8 mouse cellular contexts compared by ENCODE assay signal in genomic region chr17:8525225-8525721, GRCm38 (mm10). TPM values are rescaled to one million over a fixed set of nuclear protein-coding genes. Genes with fewer than 3 reads are reported as not detected.
DNase-seq lines count a peak whose midpoint lies in the region; ATAC-seq and TF ChIP-seq lines count a peak whose summit lies in the region.

Gene Pde10a (plus strand): TSS chr17:8525372.

- no peak within 1 kb of the TSS for H3K27ac ChIP-seq in kidney, adult 2 months (ENCODE audit: insufficient read depth, low read depth, low read length)
- H3K27ac ChIP-seq in embryonic fibroblast, embryonic 13.5 days (ENCODE audit: insufficient read depth, low read length): peak within 1 kb of the TSS; percentile 0; the same call in 1 of the 2 replicates
- H3K27ac ChIP-seq in hindbrain, embryonic 10.5 days: peak within 1 kb of the TSS; percentile 86
- no peak within 1 kb of the TSS for H3K27ac ChIP-seq in neural tube, embryonic 11.5 days (ENCODE audit: low read depth, low read length)

- peaks cover 5% of the 10 kb centered on the region; the same call in 1 of the 2 replicates for H3K4me1 ChIP-seq in kidney, adult 2 months (ENCODE audit: control insufficient read depth, insufficient read depth, low read length)
- H3K4me1 ChIP-seq in embryonic fibroblast, embryonic 13.5 days (ENCODE audit: control insufficient read depth, insufficient read depth, low read length): peaks cover 3% of the 10 kb centered on the region; the same call in 1 of the 2 replicates
- H3K4me1 ChIP-seq in hindbrain, embryonic 10.5 days (replicated peaks): peaks cover 37% of the 10 kb centered on the region
- H3K4me1 ChIP-seq in neural tube, embryonic 11.5 days (ENCODE audit: control insufficient read depth, insufficient read depth, low read length): peaks cover 17% of the 10 kb centered on the region

- peak; percentile 30 for DNase-seq in kidney, adult 2 months
- DNase-seq in kidney, adult 11 months: no peak
- DNase-seq in adrenal gland, postnatal 25 days: no peak
- DNase-seq in hindbrain, embryonic 10.5 days (ENCODE audit: low spot score): peak; percentile 49
- peak; percentile 63 for DNase-seq in left cerebral cortex, postnatal 4 days
- DNase-seq in neural tube, embryonic 11.5 days (ENCODE audit: low spot score): peak; percentile 47
- no peak for DNase-seq in urinary bladder, postnatal 4 days (ENCODE audit: low spot score in 2 of 2)

- no peaks in the 10 kb centered on the region for H3K36me3 ChIP-seq in kidney, adult 2 months (ENCODE audit: control insufficient read depth, insufficient read depth, low read length)
- no peaks in the 10 kb centered on the region for H3K36me3 ChIP-seq in hindbrain, embryonic 10.5 days
- H3K36me3 ChIP-seq in neural tube, embryonic 11.5 days (ENCODE audit: control insufficient read depth, insufficient read depth, low read length): no peaks in the 10 kb centered on the region

- peak; percentile 57 for ATAC-seq in neural tube, embryonic 11.5 days (ENCODE audit: insufficient read depth, low FRiP score, low TSS enrichment)

- peak within 1 kb of the TSS; percentile 43 for H3K4me3 ChIP-seq in kidney, adult 2 months (ENCODE audit: insufficient read depth, low read depth, low read length)
- peak within 1 kb of the TSS; percentile 50 for H3K4me3 ChIP-seq in embryonic fibroblast, embryonic 13.5 days (ENCODE audit: insufficient read depth, low read length)
- H3K4me3 ChIP-seq in hindbrain, embryonic 10.5 days: peak within 1 kb of the TSS; percentile 61
- peak within 1 kb of the TSS; percentile 46 for H3K4me3 ChIP-seq in neural tube, embryonic 11.5 days (ENCODE audit: low read depth, low read length)

- peak within 1 kb of the TSS; percentile 62 for H3K9ac ChIP-seq in neural tube, embryonic 11.5 days (ENCODE audit: low read length)

- no peak for TF ChIP-seq CTCF in kidney, adult 2 months (conservative IDR thresholded peaks at IDR 0.05; ENCODE audit: insufficient read depth, insufficient read length, low read depth, low read length)
- TF ChIP-seq CTCF in embryonic fibroblast, embryonic 13.5 days (IDR thresholded peaks at IDR 0.05; ENCODE audit: borderline replicate concordance, insufficient read depth, low read length): no peak

- intact Hi-C loops in left cerebral cortex, postnatal 4 days (cut with DNase I): no loop called here

- TF ChIP-seq POLR2A in kidney, adult 2 months (IDR thresholded peaks at IDR 0.05; ENCODE audit: low read depth, low read length): no peak
- 0 out of 2 replicates have a peak, but pooled peaks have one; percentile 8 for TF ChIP-seq POLR2A in embryonic fibroblast, embryonic 13.5 days (IDR thresholded peaks at IDR 0.05; ENCODE audit: low read depth, low read length)

- under 1% methylated on average over 22 of the region's 22 CpGs for WGBS in kidney, adult 2 months
- 2% methylated on average over 22 of the region's 22 CpGs for WGBS in hindbrain, embryonic 10.5 days
- WGBS in neural tube, embryonic 11.5 days: 3% methylated on average over 19 of the region's 22 CpGs

- no peaks in the 10 kb centered on the region for H3K9me3 ChIP-seq in hindbrain, embryonic 10.5 days
- H3K9me3 ChIP-seq in neural tube, embryonic 11.5 days (ENCODE audit: control insufficient read depth, low read length): no peaks in the 10 kb centered on the region

- no peaks in the 10 kb centered on the region for H3K27me3 ChIP-seq in kidney, adult 2 months (replicated peaks; ENCODE audit: control insufficient read depth, insufficient read depth, low read length)
- peaks cover 70% of the 10 kb centered on the region for H3K27me3 ChIP-seq in hindbrain, embryonic 10.5 days (ENCODE audit: insufficient read depth, poor library complexity, severe bottlenecking)
- H3K27me3 ChIP-seq in neural tube, embryonic 11.5 days (ENCODE audit: control insufficient read depth, insufficient read depth, low read length): peaks cover 24% of the 10 kb centered on the region

- peak within 1 kb of the TSS; percentile 92 for H3K4me2 ChIP-seq in neural tube, embryonic 11.5 days (ENCODE audit: low read depth)

RNA-seq across cellular contexts. Expression of gene Pde10a, which starts in this region (rescaled TPM):
- 1.8 and 2.0 TPM in 2 replicates for polyA plus RNA-seq in kidney, adult 2 months (2012; rRNA removed)
- 16.8 and 31.8 TPM in 2 replicates for total RNA-seq in adrenal gland, postnatal 25 days (2021)
- 7.9 and 9.3 TPM in 2 replicates for polyA plus RNA-seq in embryonic fibroblast, embryonic 13.5 days (2011; ENCODE audit: insufficient read length, low read depth, missing spikeins)
- 4.4 and 7.2 TPM in 2 replicates for polyA plus RNA-seq in hindbrain, embryonic 10.5 days (2016; fragmentation: Nextera tagmentation; extraction: Ambion mirVana)
- 100 to 1,000 TPM in 1 of 2 experiments, 10 to 100 TPM in 1; 84.9 to 106 TPM for total RNA-seq in left cerebral cortex, postnatal 4 days (2021)
- polyA plus RNA-seq in neural tube, embryonic 11.5 days (2014; fragmentation: Nextera tagmentation; extraction: Ambion mirVana): 5.9 and 7.5 TPM in 2 replicates

Comparison
In these comparisons a context has a peak if more than half of its experiments do, and no peak if none do; other contexts are left out.
1. DNase-seq: peak in kidney, adult 2 months (single experiment), hindbrain, embryonic 10.5 days (single experiment), left cerebral cortex, postnatal 4 days (single experiment) and neural tube, embryonic 11.5 days (single experiment); none in kidney, adult 11 months (single experiment), adrenal gland, postnatal 25 days (single experiment) and urinary bladder, postnatal 4 days (0 of 2).
2. H3K27ac ChIP-seq: peak in embryonic fibroblast, embryonic 13.5 days (single experiment) and hindbrain, embryonic 10.5 days (single experiment); none in kidney, adult 2 months (single experiment) and neural tube, embryonic 11.5 days (single experiment).
3. Peak in every context shown above with its lines, with median percentiles within 50 percentile points of each other: H3K4me3 ChIP-seq.